Mouse (Mus musculus) layer of hippocampus, postnatal 36 days (tissue): Measurements from ENCODE around the gene Adamts12. TPM values are rescaled to one million over a fixed set of nuclear protein-coding genes. Genes with fewer than 3 reads are reported as not detected.

Source experiments
- DNase-seq, 2 experiments: peaks; one replicate each; pipeline ENCODE4 v3.0.0; 2022
- total RNA-seq, 2 experiments: library from RNA; stranded (reverse); gene quantifications; 2 replicates each; pipeline ENCODE4 v1.2.3; 2021

Gene Adamts12
- 1 to 10 TPM in 1 of 2 experiments, under 1 TPM in 1; 0.47 to 1.1 TPM for total RNA-seq

GRCm38 (mm10) chr15:11064558-11065411 is at the start of gene Adamts12:
Gene Adamts12 (plus strand): TSS chr15:11064790.
- no peak for DNase-seq

GRCm38 (mm10) chr15:11014931-11015330 is 49.7 kb upstream of the Adamts12 start:
- DNase-seq = no peak

- DNase-seq = no peak
These were observed 37.6 kb upstream of the Adamts12 start for GRCm38 (mm10) chr15:11026801-11027561.

GRCm38 (mm10) chr15:11030188-11030587 is 34.4 kb upstream of the Adamts12 start:
- no peak for DNase-seq

GRCm38 (mm10) chr15:11035947-11036474 is 28.6 kb upstream of the Adamts12 start:
- DNase-seq = peak in 1 of 2 experiments; percentile 4

GRCm38 (mm10) chr15:11036535-11037375 is 27.8 kb upstream of the Adamts12 start:
- DNase-seq = peak in 1 of 2 experiments; percentile 2

- no peak for DNase-seq
These were observed 27.3 kb upstream of the Adamts12 start for GRCm38 (mm10) chr15:11037376-11037695.

- DNase-seq = no peak
These were observed 26.9 kb upstream of the Adamts12 start, which contains the start of gene Rxfp3 for GRCm38 (mm10) chr15:11037711-11038110. Gene Rxfp3 (minus strand): TSS chr15:11037991.

- DNase-seq = peak; percentile 4 to 41
These were observed 26.1 kb upstream of the Adamts12 start for GRCm38 (mm10) chr15:11038476-11038875.

GRCm38 (mm10) chr15:11040067-11040466 is 24.5 kb upstream of the Adamts12 start:
- no peak for DNase-seq

- no peak for DNase-seq
These were observed 23.4 kb upstream of the Adamts12 start for GRCm38 (mm10) chr15:11041229-11041628.

- DNase-seq = no peak
These were observed 21.8 kb upstream of the Adamts12 start for GRCm38 (mm10) chr15:11042828-11043227.

GRCm38 (mm10) chr15:11053678-11054439 is 10.7 kb upstream of the Adamts12 start:
- no peak for DNase-seq

- DNase-seq = no peak
These were observed 10.0 kb upstream of the Adamts12 start for GRCm38 (mm10) chr15:11054440-11055080.

- no peak for DNase-seq
These were observed 1.7 kb upstream of the Adamts12 start for GRCm38 (mm10) chr15:11062903-11063302.

- DNase-seq = no peak
These were observed 431 bp upstream of the Adamts12 start for GRCm38 (mm10) chr15:11064160-11064557.

GRCm38 (mm10) chr15:11065528-11066171 is 1.1 kb downstream of the Adamts12 start:
- no peak for DNase-seq

- no peak for DNase-seq
These were observed 1.7 kb downstream of the Adamts12 start for GRCm38 (mm10) chr15:11066299-11066698.

- DNase-seq = no peak
These were observed 3.3 kb downstream of the Adamts12 start for GRCm38 (mm10) chr15:11067891-11068290.

- DNase-seq = no peak
These were observed 11.3 kb downstream of the Adamts12 start for GRCm38 (mm10) chr15:11075726-11076361.
